Mouse (Mus musculus) forebrain, embryonic 14.5 days (tissue): ENCODE results near the gene Milr1. TPM values are rescaled to one million over a fixed set of nuclear protein-coding genes. Genes with fewer than 3 reads are reported as not detected.
"Not testable (repeated sequence)": the region's sequence is repeated elsewhere in the genome, so short reads cannot be mapped to it uniquely, and the experiment has no call there.

Experiments
- ATAC-seq: fragments of 200-750 bp; cut with Nextera tagmentation; 2 replicates; pipeline ENCODE4 v1.8.0; 2017; ENCODE audit warnings: mild to moderate bottlenecking, moderate library complexity
- DNase-seq: peaks from one replicate; pipeline ENCODE4 v3.0.0-alpha.2; 2015; ENCODE audit warnings: low spot score
- H3K27ac ChIP-seq: fragments of 300-500 bp; sonication (generic); 2 replicates; pipeline ENCODE4 v1.5.1; 2014; ENCODE audit warnings: low read depth, mild to moderate bottlenecking, control low read depth, low read length, moderate library complexity
- H3K27me3 ChIP-seq: fragments of 300-500 bp; sonication (generic); replicated peaks from 2 replicates; pipeline ENCODE4 v1.6.1; 2014; ENCODE audit warnings: low read length, control low read depth, mixed read lengths; ENCODE audit not compliant: control insufficient read depth, insufficient read depth
- H3K36me3 ChIP-seq: fragments of 300-500 bp; sonication (generic); 2 replicates; pipeline ENCODE4 v1.6.1; 2014; ENCODE audit warnings: low read length, control low read depth; ENCODE audit not compliant: control insufficient read depth, insufficient read depth
- H3K4me1 ChIP-seq: fragments of 300-500 bp; sonication (generic); 2 replicates; pipeline ENCODE4 v1.6.1; 2014; ENCODE audit warnings: antibody characterized with exemption, low read length, control low read depth; ENCODE audit not compliant: control insufficient read depth, insufficient read depth
- H3K4me2 ChIP-seq: fragments of 300-500 bp; sonication (generic); 2 replicates; pipeline ENCODE4 v1.6.1; 2014; ENCODE audit warnings: mild to moderate bottlenecking, control low read depth, low read length
- H3K4me3 ChIP-seq: fragments of 300-500 bp; sonication (generic); 2 replicates; pipeline ENCODE4 v1.5.1; 2014; ENCODE audit warnings: low read depth, low read length, control low read depth
- H3K9ac ChIP-seq: fragments of 300-500 bp; sonication (generic); 2 replicates; pipeline ENCODE4 v1.6.1; 2014; ENCODE audit warnings: mild to moderate bottlenecking, low read length, control low read depth, moderate library complexity
- H3K9me3 ChIP-seq: fragments of 300-500 bp; sonication (generic); replicated peaks from 2 replicates; pipeline ENCODE4 v1.6.1; 2016; ENCODE audit warnings: low read length, control low read depth, mixed read lengths; ENCODE audit not compliant: control insufficient read depth
- WGBS: fragments of 180-500 bp; shearing (Covaris S2); extraction: QIAGEN DNeasy Blood & Tissue Kit; methylation state at CpG from one replicate; pipeline ENCODE4 v1.1.7; 2014; 5-methylcytosine and 5-hydroxymethylcytosine counted together
- polyA plus RNA-seq: library from polyadenylated mRNA; unstranded; fragments of >200 nt; fragmentation: Nextera tagmentation; extraction: Ambion mirVana; gene quantifications from 2 replicates; pipeline ENCODE4 v1.2.1, GENCODE M21; 2014

Gene Milr1
- polyA plus RNA-seq, 1 experiment from 2014 or later, result 0.61 TPM

DNA sequence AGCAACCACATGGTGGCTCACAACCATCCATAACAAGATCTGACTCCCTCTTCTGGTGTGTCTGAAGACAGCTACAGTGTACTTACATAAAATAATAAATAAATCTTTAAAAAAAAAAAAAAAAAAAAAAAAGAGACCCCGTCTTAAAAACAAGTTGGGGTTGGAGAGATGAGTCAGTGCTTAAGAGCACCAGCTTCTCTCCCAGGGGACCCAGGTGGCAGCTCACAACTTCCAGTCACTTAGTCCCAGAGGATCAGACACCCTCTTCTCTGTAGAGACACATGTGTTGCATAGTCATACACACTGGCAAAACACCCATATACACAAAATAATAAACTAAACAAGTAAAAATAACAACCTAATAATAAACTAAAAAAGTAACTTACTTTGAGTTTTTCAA lies 56.4 kb downstream of the Milr1 start:
- WGBS, result 76% methylated on average over 1 of the region's 1 CpGs
- not testable (repeated sequence) for H3K4me1 ChIP-seq, H3K27me3 ChIP-seq, H3K4me3 ChIP-seq, DNase-seq, H3K9ac ChIP-seq, H3K27ac ChIP-seq, H3K4me2 ChIP-seq, ATAC-seq, H3K9me3 ChIP-seq
- peaks cover 71% of the 10 kb centered on the region for H3K36me3 ChIP-seq

DNA sequence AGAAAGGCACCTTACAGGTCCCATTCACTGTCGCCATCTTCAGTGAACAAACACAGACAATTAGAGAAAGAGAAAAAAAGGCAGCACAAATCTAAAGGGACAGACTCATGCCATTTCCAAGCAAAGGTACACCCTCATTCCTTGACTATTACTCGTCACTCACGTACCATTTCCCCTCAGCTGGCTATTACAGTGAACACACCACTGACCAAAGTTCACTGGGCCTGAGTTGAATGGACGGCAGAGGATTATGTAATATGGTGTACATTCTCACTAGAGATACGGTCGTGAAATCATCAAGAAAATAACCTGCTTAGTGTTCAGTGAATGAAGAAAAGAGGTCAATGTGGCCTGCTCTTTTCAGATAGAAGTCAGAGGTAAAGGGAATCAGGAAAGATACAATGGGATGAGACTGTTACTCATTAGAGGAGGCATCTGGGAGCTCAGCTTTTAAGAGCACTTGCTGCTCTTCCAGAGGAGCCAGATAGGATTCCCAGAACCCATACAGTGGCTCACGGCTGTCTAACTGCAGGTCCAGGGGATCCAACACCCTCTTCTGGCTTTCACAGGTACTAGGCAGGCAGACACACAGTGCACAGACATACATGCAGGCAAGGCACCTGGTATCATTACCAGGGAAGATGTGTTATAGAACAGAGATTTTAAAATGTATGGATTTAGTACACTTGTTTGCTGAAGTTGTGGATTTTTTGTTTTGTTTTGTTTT lies 61.5 kb downstream of the Milr1 start:
- 0 out of 2 replicates have a peak, but pooled peaks cover 2% of the 10 kb centered on the region for H3K4me1 ChIP-seq
- no peak overlapping the region for H3K9ac ChIP-seq
- no peak overlapping the region for H3K4me3 ChIP-seq
- DNase-seq (no peak), ATAC-seq (no peak)
- WGBS, result 90% methylated on average over 7 of the region's 7 CpGs
- H3K36me3 ChIP-seq, result peaks cover 89% of the 10 kb centered on the region
- no peak overlapping the region for H3K4me2 ChIP-seq
- no peak overlapping the region for H3K27ac ChIP-seq
- no peaks in the 10 kb centered on the region for H3K27me3 ChIP-seq
- no peaks in the 10 kb centered on the region for H3K9me3 ChIP-seq

DNA sequence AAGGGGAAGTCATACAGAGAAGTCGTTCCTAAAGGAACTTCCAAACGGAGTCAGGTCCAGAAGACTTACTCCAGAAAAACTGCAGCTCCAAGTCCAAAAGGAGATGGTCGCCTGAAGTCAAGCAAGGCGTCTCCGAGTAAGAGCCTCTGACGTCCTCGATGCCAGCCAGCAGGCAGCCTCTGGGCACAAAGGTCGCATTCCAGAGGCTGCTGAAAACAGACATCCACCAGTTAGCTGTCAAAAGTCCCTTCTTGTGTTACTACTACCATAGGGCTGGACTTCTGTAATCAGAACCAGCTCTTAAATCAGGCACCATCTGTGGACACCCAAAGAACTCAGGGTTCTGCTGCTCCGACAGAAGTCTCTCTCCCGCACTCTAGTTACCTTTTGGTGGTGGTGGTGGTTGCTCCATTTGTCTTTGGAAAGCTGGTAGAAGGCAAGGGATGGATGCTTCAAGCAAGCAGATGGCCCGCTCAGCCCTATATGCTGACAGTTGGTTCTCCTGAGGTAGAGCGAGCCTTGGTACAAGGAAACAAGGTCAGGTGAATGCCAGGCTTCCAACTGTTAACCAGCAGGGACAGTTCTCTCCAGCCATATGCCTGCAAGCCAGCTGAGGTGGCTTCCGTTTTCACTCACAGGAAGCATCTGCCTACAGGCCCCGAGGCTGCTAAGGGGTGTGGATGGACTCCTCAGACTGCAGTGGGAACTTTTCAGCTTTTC lies 63.7 kb downstream of the Milr1 start:
- DNase-seq (no peak), ATAC-seq (no peak)
- Histone ChIP-seq H3K36me3 (peaks cover 88% of the 10 kb centered on the region), H3K9me3 (no peaks in the 10 kb centered on the region), H3K27ac (no peak overlapping the region), H3K9ac (no peak overlapping the region), H3K4me2 (no peak overlapping the region), H3K4me3 (no peak overlapping the region), H3K4me1 (peaks cover 6% of the 10 kb centered on the region), H3K27me3 (no peaks in the 10 kb centered on the region)
- 89% methylated on average over 14 of the region's 14 CpGs for WGBS

DNA sequence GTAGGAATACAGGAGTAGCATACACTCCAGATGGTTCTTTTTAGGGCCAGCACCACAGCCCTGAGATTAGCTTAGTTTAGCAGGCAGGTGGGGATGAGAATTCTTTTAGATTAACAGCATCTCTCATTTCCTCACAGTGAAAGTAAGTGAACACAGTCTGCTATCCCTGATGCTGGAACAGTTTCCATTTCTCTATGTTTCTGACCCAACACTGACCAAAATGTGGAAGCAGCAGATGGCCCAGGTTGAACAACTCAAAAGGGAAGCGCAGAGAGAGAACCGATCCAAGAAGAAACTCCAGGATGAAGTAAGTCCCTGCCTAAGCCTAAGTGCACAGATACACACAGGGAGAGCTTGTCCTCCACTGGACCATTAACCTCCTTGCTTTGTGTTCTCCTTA lies 64.3 kb downstream of the Milr1 start:
- H3K36me3 ChIP-seq, result peaks cover 86% of the 10 kb centered on the region
- no peaks in the 10 kb centered on the region for H3K9me3 ChIP-seq
- H3K4me1 ChIP-seq, result peaks cover 6% of the 10 kb centered on the region
- H3K27me3 ChIP-seq, result no peaks in the 10 kb centered on the region
- ATAC-seq, result no peak
- no peak overlapping the region for H3K4me2 ChIP-seq
- no peak overlapping the region for H3K27ac ChIP-seq
- WGBS, result 98% methylated on average over 2 of the region's 2 CpGs
- DNase-seq, result no peak
- no peak overlapping the region for H3K4me3 ChIP-seq
- H3K9ac ChIP-seq, result no peak overlapping the region

DNA sequence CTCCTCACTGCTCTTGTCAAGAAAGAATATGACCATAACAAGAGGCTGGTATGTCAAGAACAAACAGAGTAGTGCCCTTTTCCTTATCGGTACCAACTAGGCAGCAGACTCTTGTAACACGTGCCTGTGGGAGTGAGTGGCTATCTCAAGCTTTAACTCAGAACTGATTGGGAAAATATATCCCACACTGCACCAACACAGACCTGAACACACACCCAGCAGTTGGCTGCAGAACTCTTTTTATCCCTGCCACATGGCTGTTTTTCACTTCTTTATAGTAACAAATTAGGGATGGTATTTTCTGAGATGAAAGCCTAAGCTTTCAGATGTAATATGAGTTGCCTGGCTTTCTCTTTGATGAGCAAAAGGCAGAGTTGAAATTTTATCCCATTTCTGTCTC lies 64.7 kb downstream of the Milr1 start:
- Histone ChIP-seq H3K27me3 (no peaks in the 10 kb centered on the region), H3K9me3 (no peaks in the 10 kb centered on the region), H3K4me3 (no peak overlapping the region), H3K9ac (no peak overlapping the region), H3K4me1 (peaks cover 6% of the 10 kb centered on the region), H3K27ac (no peak overlapping the region), H3K4me2 (no peak overlapping the region), H3K36me3 (peaks cover 86% of the 10 kb centered on the region)
- WGBS, result 100% methylated on average over 2 of the region's 2 CpGs
- no peak for ATAC-seq
- no peak for DNase-seq

DNA sequence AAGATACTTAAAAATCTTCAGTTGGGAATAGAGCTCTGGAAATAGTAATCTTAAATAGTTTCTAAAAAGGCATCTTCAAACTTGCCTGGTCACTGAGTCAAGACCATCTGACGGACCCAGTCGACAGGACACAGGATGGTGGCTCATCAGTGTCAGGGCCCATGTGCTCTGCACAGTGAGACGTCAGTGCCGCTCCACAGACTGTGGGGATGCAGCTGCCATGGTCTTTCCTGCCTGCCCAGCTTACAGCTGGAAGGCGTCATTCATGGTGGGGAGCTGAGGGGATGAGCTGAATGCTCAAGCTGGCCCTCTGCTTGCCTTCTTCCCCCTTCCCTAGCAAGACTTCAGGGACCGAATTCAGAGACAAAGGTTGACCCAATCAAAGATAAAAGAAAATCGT lies 65.3 kb downstream of the Milr1 start:
- no peaks in the 10 kb centered on the region for H3K9me3 ChIP-seq
- WGBS, result 89% methylated on average over 7 of the region's 7 CpGs
- no peak for ATAC-seq
- DNase-seq, result no peak
- no peak overlapping the region for H3K9ac ChIP-seq
- peaks cover 6% of the 10 kb centered on the region for H3K4me1 ChIP-seq
- H3K4me2 ChIP-seq, result no peak overlapping the region
- H3K27ac ChIP-seq, result no peak overlapping the region
- H3K4me3 ChIP-seq, result no peak overlapping the region
- H3K36me3 ChIP-seq, result peaks cover 86% of the 10 kb centered on the region
- no peaks in the 10 kb centered on the region for H3K27me3 ChIP-seq

DNA sequence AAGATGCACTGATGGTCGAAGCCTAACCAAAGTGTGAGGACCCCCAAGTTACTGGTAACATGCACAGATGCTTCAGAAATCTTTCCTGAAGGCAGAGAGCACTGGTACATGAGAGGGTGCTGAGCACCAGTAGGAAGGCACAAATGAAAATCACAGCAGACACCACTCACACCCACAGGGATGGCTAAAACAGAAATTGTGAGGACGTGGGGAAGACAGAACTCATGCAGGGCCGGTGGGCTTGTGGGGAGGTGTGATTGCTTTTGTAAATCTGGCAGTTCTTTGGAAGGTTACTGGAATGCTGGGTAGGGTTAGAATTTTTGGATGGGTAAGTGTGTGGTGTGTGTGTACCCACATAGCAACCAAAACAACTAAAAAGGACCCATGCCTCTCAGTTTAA lies 66.1 kb downstream of the Milr1 start:
- H3K9ac ChIP-seq, result no peak overlapping the region
- no peaks in the 10 kb centered on the region for H3K9me3 ChIP-seq
- no peak overlapping the region for H3K4me3 ChIP-seq
- ATAC-seq (no peak), DNase-seq (no peak)
- H3K36me3 ChIP-seq, result peaks cover 80% of the 10 kb centered on the region
- no peak overlapping the region for H3K4me2 ChIP-seq
- no peaks in the 10 kb centered on the region for H3K27me3 ChIP-seq
- peak overlapping the region; percentile 49; the same call in 1 of the 2 replicates for H3K27ac ChIP-seq
- H3K4me1 ChIP-seq, result peaks cover 6% of the 10 kb centered on the region
- 78% methylated on average over 3 of the region's 3 CpGs for WGBS

DNA sequence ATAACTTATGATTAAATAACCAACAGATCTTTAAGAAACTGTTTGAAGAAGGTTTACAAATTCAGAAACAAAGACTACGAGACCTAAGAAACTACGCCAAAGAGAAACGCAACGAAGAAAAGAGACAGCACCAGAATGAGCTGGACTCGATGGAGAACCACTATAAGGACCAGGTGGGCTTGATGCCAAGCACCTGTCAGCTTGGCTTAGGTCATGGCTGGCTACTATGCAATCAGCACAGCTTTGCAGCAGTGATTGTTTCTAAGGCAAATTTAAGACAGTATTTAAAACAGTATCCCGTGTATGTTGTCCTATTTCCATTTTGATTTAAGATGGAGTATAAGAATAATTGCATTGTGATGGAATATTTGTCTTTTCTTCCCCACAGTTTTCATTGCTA lies 66.8 kb downstream of the Milr1 start:
- Histone ChIP-seq H3K27ac (peak overlapping the region; percentile 9; the same call in 1 of the 2 replicates), H3K27me3 (no peaks in the 10 kb centered on the region), H3K36me3 (peaks cover 79% of the 10 kb centered on the region), H3K4me3 (no peak overlapping the region), H3K9ac (no peak overlapping the region), H3K4me1 (peaks cover 6% of the 10 kb centered on the region), H3K4me2 (peak overlapping the region; percentile 1; the same call in 1 of the 2 replicates), H3K9me3 (no peaks in the 10 kb centered on the region)
- ATAC-seq (peak; percentile 70), DNase-seq (peak; percentile 67)
- WGBS, result 43% methylated on average over 6 of the region's 6 CpGs

DNA sequence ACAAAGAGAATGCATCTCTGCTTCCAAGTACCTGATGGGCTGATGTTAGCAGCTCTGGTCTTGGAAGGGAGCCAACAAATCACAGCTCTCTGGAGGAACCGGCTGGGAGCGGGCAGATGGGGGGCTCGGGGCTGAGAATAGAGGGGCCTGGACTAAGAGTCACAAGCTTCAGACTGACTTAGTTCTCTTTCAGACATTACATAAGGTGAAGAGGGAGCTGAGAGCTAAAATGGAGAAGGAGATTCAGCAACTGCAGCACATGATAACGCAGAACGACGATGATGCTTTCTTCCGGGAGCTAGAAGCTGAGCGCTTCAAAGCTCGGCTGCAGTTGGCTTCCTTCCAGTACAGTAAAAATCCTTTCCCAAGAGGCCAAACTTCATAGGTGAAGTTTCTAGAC lies 67.3 kb downstream of the Milr1 start:
- ATAC-seq, result peak; percentile 89

More for the DNA sequence above, 67.3 kb downstream of the Milr1 start:
- Histone ChIP-seq H3K9ac (no peak overlapping the region), H3K36me3 (peaks cover 81% of the 10 kb centered on the region), H3K9me3 (no peaks in the 10 kb centered on the region), H3K4me3 (no peak overlapping the region), H3K27ac (peak overlapping the region; percentile 9; the same call in 1 of the 2 replicates), H3K27me3 (no peaks in the 10 kb centered on the region), H3K4me1 (peaks cover 6% of the 10 kb centered on the region), H3K4me2 (peak overlapping the region; percentile 1; the same call in 1 of the 2 replicates)
- peak; percentile 87 for DNase-seq
- 27% methylated on average over 9 of the region's 9 CpGs for WGBS
